ENCODE assay signal across 9 mouse cellular contexts in the genomic region with DNA sequence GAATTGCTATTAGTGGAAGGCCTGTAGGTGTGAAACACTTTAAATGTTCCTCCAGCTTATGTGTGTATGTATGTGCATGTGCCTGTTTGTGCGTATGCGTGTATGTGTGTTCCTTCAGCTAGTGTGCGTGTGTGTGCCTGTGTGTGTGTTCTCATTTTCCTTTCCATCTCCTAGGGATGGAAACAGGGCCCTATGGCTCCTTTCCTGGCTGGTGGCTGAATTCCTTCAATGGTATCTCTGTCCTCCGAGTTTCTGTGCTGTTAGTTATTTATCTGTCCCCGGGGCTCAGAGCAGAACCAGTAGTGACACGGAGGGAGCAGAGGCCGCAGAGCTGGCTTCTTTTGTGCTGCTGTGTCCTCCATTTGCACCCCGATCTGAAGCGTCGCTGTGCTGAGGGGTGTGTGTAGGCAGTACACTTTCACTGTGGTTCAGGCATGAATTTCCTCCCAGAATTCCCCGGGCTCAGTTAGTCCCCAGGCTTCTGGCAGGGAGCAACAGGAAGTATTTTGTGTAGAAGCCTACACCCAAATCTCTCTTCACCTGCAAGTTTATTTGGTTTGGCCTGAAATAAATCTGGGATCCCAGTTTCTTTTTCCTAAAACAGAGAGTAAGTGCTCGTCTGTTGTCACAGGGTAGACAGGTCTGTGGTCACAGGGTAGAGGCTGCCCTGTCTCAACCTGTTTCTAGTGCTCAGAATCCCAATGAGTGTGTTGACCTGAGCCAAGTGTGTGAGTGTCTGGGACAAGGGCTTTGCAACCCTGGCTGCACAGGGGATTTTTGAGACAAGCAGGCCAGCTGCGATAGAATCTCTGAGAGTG. TPM values are rescaled to one million over a fixed set of nuclear protein-coding genes. Genes with fewer than 3 reads are reported as not detected.
DNase-seq lines count a peak whose midpoint lies in the region; ATAC-seq lines count a peak whose summit lies in the region.
"Had no signal": no experiment of that assay in that cellular context is flagged by ENCODE, and none has a peak within 500 bp of the region (broad histone marks: within the 10 kb centered on the region; RNA-seq: fewer than 3 reads in every experiment).

No protein-coding gene starts in this region.

- peaks cover 31% of the 10 kb centered on the region for H3K36me3 ChIP-seq in heart, embryonic 13.5 days
- H3K36me3 ChIP-seq in neural tube, embryonic 13.5 days = peaks cover 20% of the 10 kb centered on the region
- H3K36me3 ChIP-seq: liver, embryonic 15.5 days had no signal

- peaks cover 73% of the 10 kb centered on the region for H3K4me1 ChIP-seq in heart, embryonic 13.5 days
- H3K4me1 ChIP-seq in neural tube, embryonic 13.5 days (replicated peaks) = peaks cover 75% of the 10 kb centered on the region
- H3K4me1 ChIP-seq: liver, embryonic 15.5 days had no signal

- WGBS in heart, embryonic 13.5 days = 42% methylated on average over 13 of the region's 13 CpGs
- 36% methylated on average over 13 of the region's 13 CpGs for WGBS in neural tube, embryonic 13.5 days

- H3K4me2 ChIP-seq in heart, embryonic 13.5 days = peak overlapping the region; percentile 53
- peak overlapping the region; percentile 35 for H3K4me2 ChIP-seq in neural tube, embryonic 13.5 days
- H3K4me2 ChIP-seq: liver, embryonic 15.5 days had no signal

- no peak overlapping the region for H3K4me3 ChIP-seq in heart, embryonic 13.5 days
- no peak overlapping the region for H3K4me3 ChIP-seq in neural tube, embryonic 13.5 days
- H3K4me3 ChIP-seq: liver, embryonic 15.5 days had no signal

- no peaks in the 10 kb centered on the region for H3K27me3 ChIP-seq in heart, embryonic 13.5 days (replicated peaks)
- H3K27me3 ChIP-seq in neural tube, embryonic 13.5 days = no peaks in the 10 kb centered on the region
- H3K27me3 ChIP-seq: liver, embryonic 15.5 days had no signal

- no peaks in the 10 kb centered on the region for H3K9me3 ChIP-seq in heart, embryonic 13.5 days
- no peaks in the 10 kb centered on the region for H3K9me3 ChIP-seq in neural tube, embryonic 13.5 days
- H3K9me3 ChIP-seq: liver, embryonic 15.5 days had no signal

- ATAC-seq in heart, embryonic 13.5 days (ENCODE audit: extremely low read depth, insufficient number of reproducible peaks, low FRiP score, low TSS enrichment) = no peak
- ATAC-seq in neural tube, embryonic 13.5 days (ENCODE audit: low read depth) = peak; percentile 26
- no peak for ATAC-seq in erythroid progenitor cell, adult 5-6 weeks (replicated peaks; ENCODE audit: low FRiP score, poor library complexity, severe bottlenecking)

- H3K27ac ChIP-seq in heart, embryonic 13.5 days (replicated peaks) = peak overlapping the region; percentile 90
- peak overlapping the region; percentile 92 for H3K27ac ChIP-seq in neural tube, embryonic 13.5 days (replicated peaks)
- H3K27ac ChIP-seq: liver, embryonic 15.5 days had no signal

- DNase-seq in thymus, postnatal 14 days = peak; percentile 16
- no peak for DNase-seq in thymus, postnatal 0 days (ENCODE audit: low spot score)
- peak; percentile 62 for DNase-seq in kidney, postnatal 14 days
- DNase-seq in right cerebral cortex, postnatal 36 days (ENCODE audit: low spot score in 2 of 2) = no peak
- DNase-seq in liver = no peak

- H3K9ac ChIP-seq in heart, embryonic 13.5 days = peak overlapping the region; percentile 70
- peak overlapping the region; percentile 49 for H3K9ac ChIP-seq in neural tube, embryonic 13.5 days
- H3K9ac ChIP-seq: liver, embryonic 15.5 days had no signal

RNA-seq across cellular contexts. Expression of gene Afap1, which starts 15.7 kb away (rescaled TPM):
- 6.1 and 6.6 TPM in 2 replicates for polyA plus RNA-seq in thymus, postnatal 0 days (2015; fragmentation: Nextera tagmentation; extraction: Ambion mirVana)
- polyA plus RNA-seq in heart, embryonic 13.5 days (2015; fragmentation: Nextera tagmentation; extraction: Ambion mirVana) = 24.9 and 26.9 TPM in 2 replicates
- polyA plus RNA-seq in neural tube, embryonic 13.5 days (2015; fragmentation: Nextera tagmentation; extraction: Ambion mirVana) = 92.2 and 99.6 TPM in 2 replicates
- 1.3 and 2.9 TPM in 2 replicates for total RNA-seq in erythroid progenitor cell, adult 5-6 weeks (2015; ENCODE audit: low replicate concordance)
- total RNA-seq in erythroid progenitor cell, adult 5-6 weeks (2017; ENCODE audit: low replicate concordance) = 0.90 and 1.9 TPM in 2 replicates

Comparison
In these comparisons a context has a peak if more than half of its experiments do, and no peak if none do; other contexts are left out.
1. DNase-seq: peak in thymus, postnatal 14 days (single experiment) and kidney, postnatal 14 days (single experiment); none in thymus, postnatal 0 days (single experiment), right cerebral cortex, postnatal 36 days (0 of 2) and liver (single experiment).